29 mouse cellular contexts compared by ENCODE assay signal in the genomic region with DNA sequence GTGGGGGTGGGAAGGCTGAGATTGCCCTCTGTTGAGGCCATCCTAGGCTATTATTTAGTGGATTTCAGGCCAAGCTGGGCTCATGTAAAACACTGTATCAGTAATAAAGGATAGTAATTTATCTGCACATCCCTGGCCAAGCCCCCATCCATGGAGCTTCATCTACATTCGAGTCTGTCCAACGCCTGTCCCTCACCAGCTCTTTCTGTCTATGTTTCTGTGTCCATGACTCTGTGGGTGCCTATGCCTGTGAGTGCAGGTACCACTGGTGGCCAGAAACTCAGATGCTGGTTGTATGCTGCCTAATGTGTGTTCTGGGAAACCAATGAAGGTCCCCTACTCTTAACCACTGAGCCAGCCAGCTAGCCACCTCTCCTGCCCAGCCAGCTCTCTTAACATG. TPM values are rescaled to one million over a fixed set of nuclear protein-coding genes. Genes with fewer than 3 reads are reported as not detected.
A peak's percentile ranks its signal among the peaks of the same experiment; 100 is the strongest.
DNase-seq lines count a peak whose midpoint lies in the region; TF ChIP-seq lines count a peak whose summit lies in the region.
"Had no signal": no experiment of that assay in that cellular context is flagged by ENCODE, and none has a peak within 500 bp of the region (broad histone marks: within the 10 kb centered on the region; RNA-seq: fewer than 3 reads in every experiment).

No protein-coding gene starts in this region.

- H3K27me3 ChIP-seq in thymus, adult 2 months (ENCODE audit: control insufficient read depth, insufficient read depth, low read length) = no peaks in the 10 kb centered on the region
- H3K27me3 ChIP-seq: embryonic facial prominence, embryonic 12.5 days; embryonic facial prominence, embryonic 15.5 days; hindbrain, embryonic 12.5 days; hindbrain, embryonic 15.5 days had no signal

- no peak overlapping the region for H3K4me3 ChIP-seq in left cerebral cortex, adult 2 months
- no peak overlapping the region for H3K4me3 ChIP-seq in thymus, adult 2 months (ENCODE audit: control insufficient read depth, insufficient read depth, low read length)
- H3K4me3 ChIP-seq: embryonic facial prominence, embryonic 12.5 days; embryonic facial prominence, embryonic 15.5 days; heart, embryonic 10.5 days; heart, embryonic 13.5 days; hindbrain, embryonic 12.5 days; hindbrain, embryonic 15.5 days had no signal

- no peaks in the 10 kb centered on the region for H3K36me3 ChIP-seq in thymus, adult 2 months (ENCODE audit: control insufficient read depth, insufficient read depth, low read length)
- H3K36me3 ChIP-seq: embryonic facial prominence, embryonic 12.5 days; embryonic facial prominence, embryonic 15.5 days; heart, embryonic 10.5 days; heart, embryonic 13.5 days; hindbrain, embryonic 12.5 days; hindbrain, embryonic 15.5 days had no signal

- peak; percentile 91 for DNase-seq in heart, adult 11 months
- DNase-seq in heart, postnatal 14 days = no peak
- no peak for DNase-seq in left cerebral cortex, adult 2 months (ENCODE audit: extremely low spot score in 1 of 2, low spot score in 2 of 2)
- no peak for DNase-seq in left cerebral cortex, adult 11 months (ENCODE audit: low spot score)
- DNase-seq in thymus, adult 2 months = no peak
- no peak for DNase-seq in thymus, postnatal 10 days (ENCODE audit: low spot score in 2 of 2)
- DNase-seq: adrenal gland, adult 2 months; adrenal gland, postnatal 14 days; cerebellum, adult 11-12 months; cerebellum, adult 9-10 months; forebrain, postnatal 0 days; gastrocnemius, postnatal 36 days had no signal

- intact Hi-C loops in heart, postnatal 14 days (cut with DNase I) = no loop called here
- intact Hi-C loops in left cerebral cortex, adult 2 months (cut with DNase I) = no loop called here

- no peak for TF ChIP-seq CTCF in left cerebral cortex, adult 2 months (IDR thresholded peaks at IDR 0.05)
- TF ChIP-seq CTCF in thymus, adult 2 months (IDR thresholded peaks at IDR 0.05; ENCODE audit: borderline replicate concordance, control insufficient read depth, extremely low read depth, insufficient read depth, low read length, poor library complexity) = no peak

- peak overlapping the region; percentile 81 for H3K27ac ChIP-seq in left cerebral cortex, adult 2 months
- peak overlapping the region; percentile 87 for H3K27ac ChIP-seq in thymus, adult 2 months (ENCODE audit: control insufficient read depth, insufficient read depth, low read length)
- H3K27ac ChIP-seq: embryonic facial prominence, embryonic 12.5 days; embryonic facial prominence, embryonic 15.5 days; heart, embryonic 10.5 days; heart, embryonic 13.5 days; hindbrain, embryonic 12.5 days; hindbrain, embryonic 15.5 days had no signal

- WGBS in thymus, adult 2 months = 95% methylated on average over 2 of the region's 2 CpGs

- no peak for TF ChIP-seq POLR2A in thymus, adult 2 months (IDR thresholded peaks at IDR 0.05; ENCODE audit: control insufficient read depth, extremely low read depth, insufficient read depth, low read length, poor library complexity)

- H3K4me1 ChIP-seq in thymus, adult 2 months (replicated peaks; ENCODE audit: control insufficient read depth, insufficient read depth, low read length) = peaks cover 80% of the 10 kb centered on the region

RNA-seq across cellular contexts. Expression of gene E030018B13Rik, which starts 16.2 kb away (rescaled TPM):
- not detected for total RNA-seq in heart, postnatal 14 days (2021)
- not detected for total RNA-seq in left cerebral cortex, adult 2 months (2021)
- polyA plus RNA-seq in thymus, adult 2 months (2012; rRNA removed) = not detected in 2 replicates
- total RNA-seq: adrenal gland, adult 2 months; adrenal gland, postnatal 14 days; adrenal gland, postnatal 4 days; common myeloid progenitor, adult 5-6 weeks; forebrain, postnatal 0 days; gastrocnemius, adult 8-10 months; gastrocnemius, postnatal 36 days; granulocyte monocyte progenitor cell, adult 5-6 weeks; heart, postnatal 25 days; hematopoietic stem cell, adult 5-6 weeks; MEL had no signal
- polyA plus RNA-seq: adrenal gland, adult 2 months; CD4-positive, CD25-positive, alpha-beta regulatory T cell, adult 4 months; embryonic facial prominence, embryonic 12.5 days; forebrain, embryonic 11.5 days; forebrain, embryonic 14.5 days; forebrain, postnatal 0 days; frontal cortex, adult 2 months; heart, embryonic 13.5 days; hindbrain, embryonic 15.5 days had no signal

RNA-seq across cellular contexts. Expression of gene Klf13, which starts 38.3 kb away (rescaled TPM):
- 10 to 100 TPM; 93.5 to 97.3 TPM for total RNA-seq in heart, postnatal 14 days (2021)
- total RNA-seq in left cerebral cortex, adult 2 months (2021) = 100 to 1,000 TPM; 179 to 199 TPM
- 172 and 234 TPM in 2 replicates for polyA plus RNA-seq in thymus, adult 2 months (2012; rRNA removed)
